Mouse (Mus musculus): Measurements from ENCODE around the gene Ddx23. TPM values are rescaled to one million over a fixed set of nuclear protein-coding genes. Genes with fewer than 3 reads are reported as not detected.

The Ddx23 gene
- total RNA-seq, 2 experiments from 2014 or later: 87.5 to 92.0 TPM

- DNase-seq: no peak
Measured at GRCm38 (mm10) chr15:98631493-98631892, 31.2 kb downstream of the Ddx23 start.

DNA sequence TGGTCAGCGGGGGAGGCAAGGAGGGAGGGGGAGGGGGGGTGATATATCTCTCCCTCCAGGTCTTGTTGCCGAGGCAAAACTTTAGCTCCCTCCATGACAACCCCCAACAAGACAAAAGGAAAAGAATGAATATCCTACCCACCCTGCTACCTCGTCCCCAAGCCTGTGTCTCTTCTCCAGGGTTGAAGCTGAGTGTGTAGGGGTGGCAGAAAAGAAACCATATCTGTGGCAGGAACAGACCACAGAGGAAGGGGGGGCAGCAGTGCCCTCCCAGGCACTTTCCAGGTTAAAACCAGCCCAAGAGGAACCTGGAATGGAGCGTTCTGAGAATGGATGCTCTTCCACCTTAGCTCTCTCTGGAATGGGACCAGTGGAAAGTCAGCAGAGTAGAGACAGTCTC is 32.2 kb downstream of the Ddx23 start, which contains the start of gene Cacnb3:
TSS of gene Cacnb3 (plus strand) at position 301 of the 400 bp plus-strand sequence.
- no peak for DNase-seq

GRCm38 (mm10) chr15:98629464-98629863 is 33.2 kb downstream of the Ddx23 start:
- no peak for DNase-seq

GRCm38 (mm10) chr15:98628589-98629254 is 34.0 kb downstream of the Ddx23 start:
- DNase-seq: no peak

DNA sequence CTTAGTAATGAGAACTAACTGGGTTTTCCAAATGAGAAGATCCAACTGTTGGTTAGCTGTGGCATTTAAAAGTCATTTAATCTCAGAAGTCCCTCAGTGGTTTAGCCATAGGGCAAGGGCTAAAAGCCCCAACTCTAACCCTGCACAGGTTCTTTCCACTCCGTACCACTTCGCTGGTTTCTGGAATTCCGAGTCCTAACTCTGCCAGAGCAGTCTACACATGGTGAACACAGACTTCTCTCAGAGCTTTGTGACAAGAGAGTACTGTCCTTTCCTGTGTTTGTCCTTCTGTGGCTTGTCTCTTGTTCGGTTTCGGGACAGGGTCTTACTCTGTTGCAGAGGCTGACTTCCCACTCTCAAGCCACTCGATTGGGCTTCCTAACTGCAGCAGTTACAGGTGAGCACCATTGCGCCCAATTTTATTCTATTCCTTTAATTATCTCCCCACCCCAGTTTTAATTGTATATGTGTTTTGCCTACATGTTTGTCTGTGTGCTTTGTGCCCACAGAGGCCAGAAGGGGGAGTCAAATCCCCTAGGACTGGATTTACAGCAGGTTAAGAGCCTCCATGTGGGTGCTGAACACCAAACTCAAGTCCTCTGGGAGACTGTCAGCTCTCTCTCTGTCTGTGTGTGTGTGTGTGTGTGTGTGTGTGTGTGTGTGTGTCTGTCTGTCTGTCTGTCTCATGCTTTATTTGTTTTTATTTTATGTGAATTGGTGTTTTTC is 36.0 kb downstream of the Ddx23 start:
- DNase-seq: no peak

DNA sequence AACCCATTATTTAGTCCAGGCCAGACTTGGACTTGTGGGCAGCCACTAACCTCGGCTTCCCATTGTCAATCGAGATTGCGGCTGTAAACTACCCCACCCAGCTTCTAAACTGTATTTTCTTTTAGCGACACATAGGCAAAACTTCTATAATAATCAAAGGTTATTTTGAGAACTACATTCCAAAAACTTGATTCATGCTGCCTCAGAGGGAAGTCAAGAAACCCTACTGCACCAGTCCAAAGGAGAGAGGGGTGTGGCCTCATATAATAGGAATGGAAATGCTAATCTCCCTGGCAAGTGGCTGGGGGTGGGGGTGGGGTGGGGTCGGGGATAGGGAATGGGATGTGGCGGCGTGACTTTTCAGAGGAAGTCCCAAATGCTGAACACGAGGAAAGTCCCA is 36.6 kb downstream of the Ddx23 start:
- DNase-seq: no peak

DNA sequence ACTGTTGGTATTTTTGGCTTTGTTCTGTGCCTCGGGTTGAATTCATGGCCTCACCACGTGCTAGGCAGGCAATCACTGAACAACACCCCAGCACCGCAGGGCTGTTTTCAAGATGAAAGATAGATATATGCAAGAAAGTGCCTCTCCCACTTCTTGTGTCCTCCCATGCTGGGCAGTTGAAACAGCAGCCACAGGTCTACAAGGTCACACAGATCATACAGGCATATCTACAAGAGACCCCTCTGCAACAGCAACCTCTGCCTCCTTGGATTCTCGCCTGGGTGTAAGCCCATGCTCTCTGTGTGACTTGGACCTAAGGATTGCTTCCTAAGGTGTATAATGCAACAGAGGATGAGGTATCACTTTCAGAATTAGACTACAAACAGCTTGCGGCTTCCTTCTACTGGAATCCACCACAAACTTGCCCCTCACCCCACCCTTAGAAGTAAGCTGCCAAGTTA is 39.3 kb downstream of the Ddx23 start:
- DNase-seq: no peak

GRCm38 (mm10) chr15:98622721-98623120 is 40.0 kb downstream of the Ddx23 start:
- DNase-seq: no peak

- no peak for DNase-seq
Measured at GRCm38 (mm10) chr15:98622199-98622598, 40.5 kb downstream of the Ddx23 start.

DNA sequence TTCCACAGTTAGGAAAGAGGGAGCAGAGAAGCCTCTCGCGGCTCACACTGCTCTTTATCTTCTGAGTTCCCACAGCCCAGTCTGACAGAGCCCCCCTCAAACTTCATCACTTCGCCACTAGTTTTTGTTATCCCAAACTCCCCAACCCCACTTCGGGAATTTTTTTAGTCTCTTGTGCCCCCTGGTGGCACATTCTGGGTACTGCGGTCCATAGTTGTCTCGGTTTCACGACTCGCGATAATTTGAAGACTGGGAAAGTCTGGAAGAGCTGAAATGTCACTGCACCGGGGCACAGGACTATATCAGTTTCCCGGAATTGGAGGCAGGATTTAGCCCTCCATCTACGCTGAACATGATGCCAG is 45.5 kb downstream of the Ddx23 start:
- DNase-seq: peak; percentile 69 to 79

DNA sequence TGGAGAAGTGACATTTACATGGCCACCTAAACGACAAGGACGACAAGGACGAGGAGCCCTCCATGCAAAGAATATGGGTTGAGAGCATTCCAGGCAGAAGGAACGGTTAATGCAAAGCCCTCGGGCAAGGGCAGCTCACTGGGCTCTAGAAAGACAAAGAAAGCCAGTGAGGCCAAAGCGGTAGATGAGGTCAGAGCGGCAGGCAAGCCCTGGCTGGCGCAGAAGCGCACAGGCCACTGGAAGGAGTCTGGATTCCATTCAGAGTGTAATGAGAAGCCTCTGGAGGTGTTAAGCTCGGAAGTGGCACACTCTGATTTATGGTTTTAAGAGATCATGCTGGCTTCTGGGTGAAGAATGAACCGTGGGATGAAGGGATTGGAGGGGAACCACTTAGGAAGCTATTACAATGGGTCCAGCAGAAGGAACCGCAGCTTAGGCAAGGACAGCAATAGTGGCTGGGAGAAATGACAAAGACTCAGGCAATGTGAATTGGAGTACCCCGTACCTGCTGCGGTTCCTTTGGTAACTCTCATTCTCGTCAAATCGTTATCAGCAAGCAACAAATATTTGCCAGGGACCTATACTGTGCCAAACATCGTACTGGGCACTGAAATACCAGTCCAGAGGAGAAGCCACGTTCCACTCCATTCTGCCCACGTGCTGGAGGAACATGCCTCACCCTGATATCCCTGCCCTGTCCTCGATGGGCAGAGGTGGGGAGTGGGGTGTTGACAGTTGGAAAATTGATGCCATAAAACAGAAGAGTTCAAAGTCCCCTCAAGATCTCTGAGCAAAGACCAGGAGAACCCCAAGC is 46.1 kb downstream of the Ddx23 start:
- no peak for DNase-seq

GRCm38 (mm10) chr15:98615751-98616150 is 46.9 kb downstream of the Ddx23 start:
- no peak for DNase-seq

DNA sequence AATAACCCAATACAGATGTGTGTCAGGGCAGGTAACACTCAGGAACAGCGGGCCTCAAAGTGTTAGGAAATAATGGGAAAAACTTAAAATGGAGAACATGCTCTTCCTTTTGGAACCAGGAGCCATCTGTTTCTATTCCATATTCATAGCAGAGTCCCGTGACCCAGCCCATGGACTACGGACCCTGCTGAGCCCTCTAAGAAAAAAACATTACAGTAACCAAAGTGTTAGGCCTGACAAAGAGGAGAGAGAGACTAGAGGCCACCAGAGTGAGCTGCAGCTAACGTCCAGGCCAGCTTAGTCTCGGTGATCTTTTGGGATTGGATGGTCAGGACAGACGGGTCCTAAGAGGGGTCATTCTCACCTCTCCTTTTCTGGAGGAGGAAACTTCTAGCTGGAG is 47.7 kb downstream of the Ddx23 start:
- DNase-seq: no peak

GRCm38 (mm10) chr15:98614551-98614950 is 48.1 kb downstream of the Ddx23 start:
- no peak for DNase-seq

GRCm38 (mm10) chr15:98612229-98612628 is 50.5 kb downstream of the Ddx23 start:
- no peak for DNase-seq

DNA sequence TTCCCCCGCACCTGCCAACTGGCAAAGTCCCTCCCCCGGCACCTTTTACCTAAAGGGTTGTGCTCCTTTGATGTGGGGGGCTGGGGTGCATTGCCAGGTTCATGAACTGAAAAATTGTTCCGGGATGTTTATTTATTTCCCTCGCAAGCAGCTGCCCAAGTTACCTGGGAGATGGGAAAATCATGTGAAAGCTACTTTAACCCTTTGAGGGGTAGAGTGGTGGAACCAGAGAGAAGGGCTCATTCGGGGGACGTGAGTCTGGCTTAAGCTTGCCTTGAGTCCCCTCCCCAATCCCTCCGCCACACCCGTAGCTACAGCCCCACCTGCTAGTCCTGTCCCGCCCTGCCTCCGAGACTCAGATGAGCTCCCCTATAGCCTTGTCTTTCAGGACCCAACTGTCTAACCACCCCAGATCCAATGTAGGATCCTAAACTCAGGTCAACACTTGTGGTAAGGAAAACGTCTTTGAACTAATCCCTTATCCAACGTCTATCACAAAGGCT is 52.5 kb downstream of the Ddx23 start:
- DNase-seq: no peak

DNA sequence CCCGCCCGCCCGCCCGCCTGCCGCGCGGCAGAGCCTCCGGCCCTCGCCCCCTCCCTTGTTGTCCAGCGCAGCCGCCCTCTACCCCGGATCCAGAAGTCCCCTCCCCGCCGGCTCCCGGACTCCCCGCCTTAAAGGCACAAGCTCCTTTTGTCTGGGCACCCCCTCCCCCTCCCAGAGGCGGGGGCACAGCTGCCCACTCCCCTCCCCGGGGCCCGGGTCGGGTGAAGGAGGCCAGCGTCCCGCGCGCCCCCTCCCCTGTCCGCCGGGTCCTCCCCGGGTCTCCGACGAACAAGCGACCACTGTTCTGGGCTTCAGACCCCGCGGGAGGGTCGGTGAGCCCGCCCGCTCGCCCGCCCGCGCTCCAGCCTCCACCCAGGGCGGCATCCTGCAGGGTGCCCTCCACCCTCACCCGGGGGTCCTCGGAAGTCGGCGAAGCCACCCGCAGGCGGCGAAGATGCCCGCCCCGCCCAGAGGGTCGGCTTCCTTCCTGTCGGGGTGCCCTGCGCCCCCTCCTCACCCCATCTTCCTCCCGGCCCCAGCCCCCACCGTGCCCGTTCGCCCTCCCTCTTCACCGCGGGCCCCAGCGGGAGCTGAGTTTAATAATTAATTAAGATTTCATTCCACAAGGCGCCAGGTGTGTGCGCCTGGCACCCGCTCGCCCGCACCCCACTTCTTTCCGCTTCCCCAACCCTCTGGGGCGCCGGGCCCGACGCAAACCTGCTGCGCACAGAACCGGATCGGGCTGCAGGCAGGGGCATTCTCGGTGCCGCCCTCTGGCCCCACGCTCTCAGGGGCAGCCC is 53.2 kb downstream of the Ddx23 start, which contains the start of gene Adcy6:
TSS of gene Adcy6 (minus strand) at position 746 of the 800 bp plus-strand sequence.
- peak; percentile 70 to 74 for DNase-seq

DNA sequence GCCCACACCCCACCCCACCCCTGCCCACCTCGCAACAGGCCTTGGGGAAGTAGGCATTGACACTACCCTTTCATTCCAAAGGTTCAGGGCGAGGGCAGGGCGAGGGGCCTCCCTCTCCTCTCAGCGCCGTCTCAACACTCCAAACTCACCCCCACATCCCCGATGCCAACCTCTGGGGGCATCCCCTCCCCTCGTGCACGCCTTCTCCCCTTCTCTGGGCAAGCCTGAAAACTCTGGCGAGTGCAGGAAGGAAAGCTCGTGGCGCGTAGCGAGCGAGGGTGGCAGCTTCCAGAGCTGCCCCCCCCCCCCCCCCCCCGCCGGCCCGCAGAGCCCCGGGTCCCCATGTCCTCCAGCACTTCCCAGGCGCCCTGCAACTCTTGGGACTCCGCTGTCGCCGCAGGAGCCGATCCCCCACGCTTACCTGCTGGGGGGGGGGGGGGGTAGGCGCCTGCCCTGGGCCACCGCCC is 53.9 kb downstream of the Ddx23 start:
- no peak for DNase-seq

DNA sequence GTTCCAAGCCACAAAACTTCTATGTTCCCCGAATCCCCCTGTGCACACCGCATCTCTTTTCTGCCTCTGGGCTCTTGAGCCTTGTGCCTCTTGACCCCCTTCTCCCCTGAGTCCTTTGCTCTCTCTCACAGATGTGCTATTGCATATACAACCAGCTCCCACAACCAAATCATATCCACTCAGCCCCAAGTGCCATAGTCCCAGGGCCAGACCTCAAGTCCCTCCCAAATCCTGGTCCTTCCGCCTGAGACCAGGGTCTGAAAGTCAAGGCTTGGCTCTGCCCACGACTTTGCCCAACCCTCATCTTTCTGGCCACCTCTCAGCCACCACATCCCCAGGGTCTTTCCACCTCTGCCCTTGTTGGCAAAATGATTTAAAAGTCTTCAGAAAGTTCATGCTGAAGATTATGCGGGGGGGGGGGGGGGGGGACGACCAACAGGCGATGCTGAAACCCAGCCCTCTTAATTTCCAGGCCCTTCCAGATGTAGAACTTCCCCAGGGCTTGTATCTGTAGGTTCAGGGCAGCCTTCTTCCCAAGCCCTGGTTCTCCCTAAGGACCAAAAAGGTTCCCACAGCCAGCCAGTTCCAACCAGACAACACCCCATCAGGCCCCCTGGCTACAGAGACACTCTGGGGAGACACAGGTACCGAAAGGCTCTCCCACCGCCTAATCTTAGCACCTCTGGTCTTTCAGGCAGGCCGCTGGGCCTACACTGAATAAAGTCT is 54.5 kb downstream of the Ddx23 start:
- no peak for DNase-seq

GRCm38 (mm10) chr15:98607557-98607956 is 55.1 kb downstream of the Ddx23 start:
- DNase-seq: no peak

DNA sequence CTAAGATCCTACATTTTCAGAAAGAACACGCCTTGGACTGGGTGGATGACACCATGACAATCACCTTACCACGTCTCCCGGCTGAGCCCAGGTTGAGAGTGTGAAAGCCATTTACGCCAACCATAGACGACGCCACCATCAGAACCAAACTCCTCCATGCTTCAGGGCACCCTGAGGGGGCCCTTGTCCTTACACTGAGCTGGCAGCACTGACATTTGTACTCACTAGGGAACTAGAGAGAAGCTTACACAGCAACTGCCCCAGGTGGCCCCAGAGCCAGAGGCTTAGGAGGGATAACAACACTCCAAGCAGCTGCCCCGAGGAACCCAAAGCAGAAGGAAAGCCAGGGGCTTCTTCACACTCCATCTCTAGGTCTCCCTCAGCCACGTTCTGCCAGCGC is 56.0 kb downstream of the Ddx23 start:
- no peak for DNase-seq

Measured in layer of hippocampus, postnatal 36 days (tissue).